Comparison of ENCODE assay signal across 32 mouse cellular contexts in genomic region chr14:71115798-71116432, GRCm38 (mm10).
DNase-seq lines count a peak whose midpoint lies in the region; ATAC-seq and TF ChIP-seq lines count a peak whose summit lies in the region.
"Had no signal": no experiment of that assay in that cellular context is flagged by ENCODE, and none has a peak within 500 bp of the region (broad histone marks: within the 10 kb centered on the region; RNA-seq: fewer than 3 reads in every experiment).

No protein-coding gene starts in this region.

- H3K27ac ChIP-seq in hindbrain, embryonic 12.5 days, result no peak overlapping the region
- H3K27ac ChIP-seq in hindbrain, embryonic 10.5 days, result no peak overlapping the region
- no peak overlapping the region for H3K27ac ChIP-seq in hindbrain, embryonic 16.5 days (ENCODE audit: low read depth, low read length)
- peak overlapping the region; percentile 21 for H3K27ac ChIP-seq in midbrain, embryonic 15.5 days
- H3K27ac ChIP-seq: embryonic facial prominence, embryonic 12.5 days; forebrain, embryonic 10.5 days; forebrain, embryonic 15.5 days; gastrocnemius, adult 2 months; heart, adult 2 months; intestine, embryonic 15.5 days; kidney, postnatal 0 days; limb, embryonic 10.5 days; limb, embryonic 15.5 days; liver, embryonic 13.5 days; macrophage; neural tube, embryonic 12.5 days; stomach, postnatal 0 days had no signal

- no peaks in the 10 kb centered on the region for H3K27me3 ChIP-seq in hindbrain, embryonic 12.5 days
- no peaks in the 10 kb centered on the region for H3K27me3 ChIP-seq in hindbrain, embryonic 10.5 days (ENCODE audit: insufficient read depth, poor library complexity, severe bottlenecking)
- no peaks in the 10 kb centered on the region for H3K27me3 ChIP-seq in hindbrain, embryonic 16.5 days (replicated peaks; ENCODE audit: control insufficient read depth, insufficient read depth, low read length)
- no peaks in the 10 kb centered on the region for H3K27me3 ChIP-seq in midbrain, embryonic 15.5 days (replicated peaks)
- H3K27me3 ChIP-seq: embryonic facial prominence, embryonic 12.5 days; forebrain, embryonic 15.5 days; heart, embryonic 12.5 days; intestine, embryonic 15.5 days; limb, embryonic 15.5 days; liver, embryonic 13.5 days; neural tube, embryonic 12.5 days had no signal

- H3K4me2 ChIP-seq in hindbrain, embryonic 12.5 days (replicated peaks), result no peak overlapping the region
- no peak overlapping the region for H3K4me2 ChIP-seq in hindbrain, embryonic 16.5 days (ENCODE audit: low read length)
- no peak overlapping the region for H3K4me2 ChIP-seq in midbrain, embryonic 15.5 days
- H3K4me2 ChIP-seq: embryonic facial prominence, embryonic 12.5 days; forebrain, embryonic 15.5 days; heart, embryonic 12.5 days; intestine, embryonic 15.5 days; limb, embryonic 15.5 days; liver, embryonic 13.5 days; neural tube, embryonic 12.5 days had no signal

- no peak overlapping the region for H3K4me3 ChIP-seq in hindbrain, embryonic 12.5 days
- H3K4me3 ChIP-seq in hindbrain, embryonic 10.5 days, result no peak overlapping the region
- H3K4me3 ChIP-seq in hindbrain, embryonic 16.5 days (ENCODE audit: low read length), result no peak overlapping the region
- no peak overlapping the region for H3K4me3 ChIP-seq in midbrain, embryonic 15.5 days
- H3K4me3 ChIP-seq: embryonic facial prominence, embryonic 12.5 days; forebrain, embryonic 10.5 days; forebrain, embryonic 15.5 days; gastrocnemius, adult 2 months; heart, adult 2 months; heart, embryonic 12.5 days; intestine, embryonic 15.5 days; limb, embryonic 10.5 days; limb, embryonic 15.5 days; liver, embryonic 13.5 days; neural tube, embryonic 12.5 days had no signal

- TF ChIP-seq CTCF in brain, embryonic 14.5 days (IDR thresholded peaks at IDR 0.05; ENCODE audit: borderline replicate concordance, extremely low read depth, insufficient read depth, insufficient read length), result no peak

- peak; percentile 43; the same call in 1 of the 2 replicates for ATAC-seq in hindbrain, embryonic 12.5 days (ENCODE audit: low FRiP score)
- peak; percentile 63; the same call in 1 of the 2 replicates for ATAC-seq in hindbrain, embryonic 16.5 days
- peak; percentile 73 for ATAC-seq in midbrain, embryonic 15.5 days (replicated peaks)
- ATAC-seq: forebrain, embryonic 15.5 days; intestine, embryonic 15.5 days; lung, postnatal 0 days had no signal

- TF ChIP-seq POLR2A in brain, embryonic 14.5 days (IDR thresholded peaks at IDR 0.05; ENCODE audit: borderline replicate concordance, extremely low read depth, insufficient read depth, insufficient read length, poor library complexity, severe bottlenecking), result no peak

- no peaks in the 10 kb centered on the region for H3K9me3 ChIP-seq in hindbrain, embryonic 12.5 days (replicated peaks)
- no peaks in the 10 kb centered on the region for H3K9me3 ChIP-seq in hindbrain, embryonic 10.5 days
- no peaks in the 10 kb centered on the region for H3K9me3 ChIP-seq in hindbrain, embryonic 16.5 days (ENCODE audit: control insufficient read depth, low read length)
- H3K9me3 ChIP-seq in midbrain, embryonic 15.5 days, result no peaks in the 10 kb centered on the region
- H3K9me3 ChIP-seq: embryonic facial prominence, embryonic 12.5 days; forebrain, embryonic 10.5 days; forebrain, embryonic 15.5 days; heart, embryonic 12.5 days; intestine, embryonic 15.5 days; limb, embryonic 10.5 days; limb, embryonic 15.5 days; liver, embryonic 13.5 days; neural tube, embryonic 12.5 days had no signal

- DNase-seq in hindbrain, embryonic 10.5 days (ENCODE audit: low spot score), result no peak
- peak; percentile 36 for DNase-seq in brain, embryonic 14.5 days (ENCODE audit: low read depth)
- DNase-seq in adrenal gland, adult 8-10 months, result no peak
- DNase-seq in embryo, embryonic 11 days, result no peak
- DNase-seq in embryo, embryonic 9.5 days (ENCODE audit: extremely low spot score), result no peak
- DNase-seq: adrenal gland, postnatal 25 days; cerebellum, adult 18-20 months; cerebellum, postnatal 14 days; gastrocnemius, adult 2 months; gastrocnemius, postnatal 36 days; heart, adult 2 months; kidney, adult 8-10 months; kidney, postnatal 4 days; liver, embryonic 13.5 days; lung, adult 18-20 months; right cerebral cortex, adult 18-20 months; thymus, postnatal 4 days had no signal

- H3K9ac ChIP-seq in hindbrain, embryonic 12.5 days, result no peak overlapping the region
- no peak overlapping the region for H3K9ac ChIP-seq in hindbrain, embryonic 16.5 days (ENCODE audit: low read depth, low read length)
- no peak overlapping the region for H3K9ac ChIP-seq in midbrain, embryonic 15.5 days
- H3K9ac ChIP-seq: embryonic facial prominence, embryonic 12.5 days; forebrain, embryonic 15.5 days; heart, embryonic 12.5 days; intestine, embryonic 15.5 days; limb, embryonic 15.5 days; liver, embryonic 13.5 days; neural tube, embryonic 12.5 days had no signal

- H3K36me3 ChIP-seq in hindbrain, embryonic 12.5 days, result no peaks in the 10 kb centered on the region
- no peaks in the 10 kb centered on the region for H3K36me3 ChIP-seq in hindbrain, embryonic 10.5 days
- no peaks in the 10 kb centered on the region for H3K36me3 ChIP-seq in hindbrain, embryonic 16.5 days (ENCODE audit: control insufficient read depth, insufficient read depth, low read length)
- H3K36me3 ChIP-seq in midbrain, embryonic 15.5 days (replicated peaks), result no peaks in the 10 kb centered on the region
- H3K36me3 ChIP-seq: embryonic facial prominence, embryonic 12.5 days; forebrain, embryonic 10.5 days; forebrain, embryonic 15.5 days; heart, embryonic 12.5 days; intestine, embryonic 15.5 days; limb, embryonic 10.5 days; limb, embryonic 15.5 days; liver, embryonic 13.5 days; neural tube, embryonic 12.5 days had no signal

- 67% methylated on average over 3 of the region's 3 CpGs for WGBS in hindbrain, embryonic 12.5 days
- 77% methylated on average over 3 of the region's 3 CpGs for WGBS in hindbrain, embryonic 10.5 days
- WGBS in hindbrain, embryonic 16.5 days, result 48% methylated on average over 3 of the region's 3 CpGs
- WGBS in midbrain, embryonic 15.5 days, result 52% methylated on average over 3 of the region's 3 CpGs

- H3K4me1 ChIP-seq in hindbrain, embryonic 12.5 days, result no peaks in the 10 kb centered on the region
- H3K4me1 ChIP-seq in hindbrain, embryonic 10.5 days (replicated peaks), result no peaks in the 10 kb centered on the region; the same call in 1 of the 2 replicates
- peaks cover 6% of the 10 kb centered on the region for H3K4me1 ChIP-seq in hindbrain, embryonic 16.5 days (ENCODE audit: control insufficient read depth, insufficient read depth, low read depth, low read length)
- H3K4me1 ChIP-seq in midbrain, embryonic 15.5 days, result no peaks in the 10 kb centered on the region
- H3K4me1 ChIP-seq: embryonic facial prominence, embryonic 12.5 days; forebrain, embryonic 10.5 days; forebrain, embryonic 15.5 days; heart, embryonic 12.5 days; intestine, embryonic 15.5 days; limb, embryonic 10.5 days; limb, embryonic 15.5 days; liver, embryonic 13.5 days; neural tube, embryonic 12.5 days had no signal
